Mouse (Mus musculus) cerebral cortex, adult 2 months (tissue): ENCODE results near the gene Psma7.

Experiments used
- WGBS: fragments of 180-500 bp; shearing (Covaris S2); methylation state at CpG from one replicate; pipeline ENCODE4 v1.1.7; 2018; 5-methylcytosine and 5-hydroxymethylcytosine counted together

The Psma7 gene

GRCm38 (mm10) chr2:180042858-180043515 lies 754 bp upstream of the Psma7 start:
- WGBS, result under 1% methylated on average over 66 of the region's 66 CpGs

DNA sequence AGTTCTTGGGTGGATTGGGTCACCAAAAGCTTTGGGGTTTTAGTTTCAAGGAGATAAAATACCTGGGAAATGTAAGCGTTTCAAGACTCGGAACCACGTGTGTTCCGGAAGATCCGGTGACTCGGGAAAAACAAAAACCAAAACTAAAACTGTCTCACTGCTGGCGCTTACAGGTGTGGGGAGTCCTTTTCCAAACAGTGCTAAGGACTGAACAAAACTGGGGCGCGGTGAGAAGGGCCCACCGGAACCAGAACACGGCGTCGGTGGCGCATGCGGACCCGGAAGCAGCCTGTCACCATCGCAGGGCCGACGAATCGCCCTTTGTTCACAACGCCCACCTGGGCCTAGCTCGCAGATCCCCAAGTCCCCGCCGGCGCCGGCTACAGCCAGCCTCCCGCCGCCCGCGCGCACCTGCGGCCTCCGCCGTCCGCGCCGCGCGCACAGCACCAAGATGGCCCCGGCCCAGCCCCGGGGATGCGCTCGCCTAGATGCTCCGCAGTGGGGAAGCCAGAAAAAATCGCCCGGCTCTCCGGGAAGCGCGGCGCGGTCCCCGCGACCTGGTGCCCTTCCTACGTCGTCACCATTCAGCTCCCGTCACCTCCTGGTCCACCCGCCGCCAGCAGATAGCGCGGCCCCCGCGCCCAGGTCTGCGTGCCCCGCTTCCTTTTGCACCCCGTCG lies 517 bp downstream of the Psma7 start:
- WGBS, result under 1% methylated on average over 65 of the region's 66 CpGs

- WGBS, result 42% methylated on average over 6 of the region's 6 CpGs
Measured at GRCm38 (mm10) chr2:180040406-180040805, 1.8 kb downstream of the Psma7 start.

- 54% methylated on average over 5 of the region's 5 CpGs for WGBS
Measured at GRCm38 (mm10) chr2:180034753-180035152, 7.5 kb downstream of the Psma7 start.

DNA sequence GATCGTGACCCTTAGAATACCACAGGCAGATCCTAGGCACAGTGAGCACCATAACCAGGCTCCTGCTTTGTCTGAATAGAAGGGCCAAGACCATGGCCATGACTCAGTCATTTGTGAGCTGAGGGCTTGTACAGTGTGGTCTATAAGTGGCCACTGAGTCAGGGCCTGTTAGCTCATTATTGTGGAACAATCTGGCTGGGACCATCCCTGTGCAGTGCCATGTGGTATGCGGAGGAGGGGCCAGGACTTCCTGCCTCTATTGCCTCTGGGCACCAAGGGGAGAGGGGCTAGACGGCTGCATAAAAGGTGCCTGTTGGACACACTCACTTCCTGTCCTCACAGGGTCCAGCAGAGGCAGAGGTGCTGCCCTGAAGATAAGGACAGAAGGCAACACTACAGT lies 8.3 kb downstream of the Psma7 start:
- 62% methylated on average over 3 of the region's 3 CpGs for WGBS

- 27% methylated on average over 3 of the region's 3 CpGs for WGBS
Measured at GRCm38 (mm10) chr2:180032925-180033324, 9.3 kb downstream of the Psma7 start.

GRCm38 (mm10) chr2:180031270-180031669 lies 11.0 kb downstream of the Psma7 start:
- WGBS, result 87% methylated on average over 6 of the region's 6 CpGs

DNA sequence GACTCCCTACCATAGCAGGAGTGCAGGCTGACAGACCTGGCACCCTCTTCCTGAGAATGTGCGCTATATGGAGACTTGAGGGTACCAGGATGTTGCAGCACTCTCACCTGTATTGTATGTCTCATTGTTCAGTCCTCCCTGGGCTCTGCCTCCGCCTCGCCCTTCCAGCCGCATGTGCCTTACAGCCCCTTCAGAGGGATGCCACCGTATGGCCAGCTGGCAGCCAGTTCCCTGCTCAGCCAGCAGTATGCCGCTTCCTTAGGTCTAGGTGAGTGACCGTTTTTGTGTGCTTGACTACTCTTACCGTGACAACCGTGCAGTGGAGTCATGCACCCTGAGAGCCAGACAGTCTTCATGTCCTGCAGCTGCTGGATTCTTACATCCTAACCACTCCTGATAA lies 14.5 kb downstream of the Psma7 start:
- 45% methylated on average over 9 of the region's 9 CpGs for whole genome bisulfite sequencing

- WGBS, result 15% methylated on average over 6 of the region's 6 CpGs
Measured at GRCm38 (mm10) chr2:180025861-180026200, 16.4 kb downstream of the Psma7 start.

DNA sequence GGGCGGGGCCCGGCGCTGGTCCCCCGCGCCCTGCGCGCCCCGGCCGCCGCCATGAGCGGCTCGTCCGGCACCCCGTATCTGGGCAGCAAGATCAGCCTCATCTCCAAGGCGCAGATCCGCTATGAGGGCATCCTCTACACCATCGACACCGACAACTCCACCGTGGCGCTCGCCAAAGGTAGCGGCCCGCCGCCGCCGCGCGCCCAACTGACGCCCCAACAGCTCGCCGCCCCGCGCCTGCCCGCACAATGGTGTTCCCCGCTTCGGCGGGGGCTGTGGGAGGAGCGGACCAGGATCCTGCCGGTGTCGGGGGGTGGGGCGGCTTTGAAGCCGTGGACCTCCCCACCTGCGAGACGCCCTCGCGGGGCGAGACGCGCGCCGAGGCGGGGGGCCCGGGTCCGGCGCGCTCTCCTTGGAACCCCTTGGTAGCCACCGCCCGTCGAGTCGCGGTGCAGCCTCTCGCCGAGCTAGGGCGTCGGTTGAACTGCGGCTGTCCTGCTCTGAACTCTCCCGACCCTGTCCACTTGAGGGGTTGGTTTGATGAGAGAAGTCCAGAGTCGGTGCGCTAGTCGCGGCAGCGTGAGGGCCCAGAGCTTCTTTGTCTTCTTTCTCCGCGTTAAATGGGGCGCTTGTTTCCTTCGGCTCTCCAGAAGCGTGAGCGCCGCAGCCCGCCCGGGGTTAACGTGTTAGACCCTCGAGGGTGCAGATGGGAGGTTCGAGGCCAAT lies 16.9 kb downstream of the Psma7 start:
- WGBS, result 1% methylated on average over 84 of the region's 84 CpGs

- WGBS, result under 1% methylated on average over 76 of the region's 80 CpGs
Measured at GRCm38 (mm10) chr2:180024401-180025098, 17.7 kb downstream of the Psma7 start, which contains the start of gene Lsm14b. Lsm14b (plus strand) TSS chr2:180024987.

DNA sequence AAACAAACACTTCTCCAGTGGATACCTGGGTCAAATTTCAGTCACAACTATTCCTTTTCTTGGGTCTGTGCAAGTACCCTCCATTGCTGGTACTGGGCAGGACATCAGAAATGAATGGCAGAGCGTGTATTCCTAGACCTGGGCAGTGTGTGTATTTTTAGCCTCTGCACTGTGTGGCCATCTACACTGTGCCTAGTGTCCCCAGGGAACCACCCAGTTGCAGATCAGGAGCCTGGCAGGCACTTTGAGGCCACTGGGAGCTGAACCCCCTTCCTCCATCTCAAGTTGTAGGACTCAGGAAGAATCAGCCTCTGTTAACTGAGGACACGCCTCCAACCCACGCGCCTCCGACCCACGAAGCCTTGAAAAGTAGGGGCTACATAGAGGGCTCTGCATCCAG lies 19.5 kb downstream of the Psma7 start:
- 70% methylated on average over 6 of the region's 6 CpGs for WGBS

DNA sequence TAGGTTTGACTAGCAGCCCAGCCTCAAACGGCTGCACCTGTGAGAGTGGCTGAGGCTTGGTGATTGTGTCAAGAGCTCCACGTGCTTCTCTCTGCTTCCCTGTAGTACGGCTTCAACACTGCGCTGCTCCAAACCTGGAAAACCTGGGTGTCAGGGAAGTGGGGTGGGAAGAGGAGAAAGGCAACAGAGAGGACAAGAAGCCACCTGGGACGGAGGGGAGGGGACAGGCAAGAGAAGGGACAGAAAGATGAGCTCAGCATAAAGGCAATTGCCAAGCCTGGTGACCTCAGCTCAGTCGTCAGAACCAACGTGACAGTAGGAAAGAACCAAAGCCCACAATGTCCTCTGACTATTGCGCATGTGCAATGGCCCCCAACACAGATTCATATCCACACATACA lies 21.3 kb downstream of the Psma7 start:
- 73% methylated on average over 8 of the region's 8 CpGs for WGBS

- WGBS, result 51% methylated on average over 7 of the region's 7 CpGs
Measured at GRCm38 (mm10) chr2:180020091-180020661, 22.1 kb downstream of the Psma7 start.

DNA sequence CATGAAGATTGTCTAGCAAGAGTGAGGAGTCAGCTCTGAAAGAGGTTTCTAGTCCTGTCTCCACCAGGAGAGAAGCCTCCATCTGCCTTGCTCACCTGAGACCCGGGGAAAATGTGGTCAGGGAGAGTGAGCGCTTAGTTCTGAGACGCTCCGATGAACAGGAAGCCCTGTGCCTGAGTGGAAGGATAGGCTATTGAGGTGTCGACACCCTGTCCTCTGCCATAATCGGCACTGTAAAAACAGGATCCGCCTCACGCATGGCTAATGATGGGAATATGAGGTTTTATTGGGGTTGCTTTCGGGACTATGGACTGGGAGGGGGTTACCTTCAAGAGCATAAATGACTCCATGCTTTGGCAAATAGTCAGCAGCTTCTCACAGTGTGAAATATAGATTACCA lies 23.7 kb downstream of the Psma7 start:
- 92% methylated on average over 9 of the region's 9 CpGs for WGBS

GRCm38 (mm10) chr2:180017632-180018031 lies 24.6 kb downstream of the Psma7 start:
- WGBS, result 70% methylated on average over 4 of the region's 4 CpGs

DNA sequence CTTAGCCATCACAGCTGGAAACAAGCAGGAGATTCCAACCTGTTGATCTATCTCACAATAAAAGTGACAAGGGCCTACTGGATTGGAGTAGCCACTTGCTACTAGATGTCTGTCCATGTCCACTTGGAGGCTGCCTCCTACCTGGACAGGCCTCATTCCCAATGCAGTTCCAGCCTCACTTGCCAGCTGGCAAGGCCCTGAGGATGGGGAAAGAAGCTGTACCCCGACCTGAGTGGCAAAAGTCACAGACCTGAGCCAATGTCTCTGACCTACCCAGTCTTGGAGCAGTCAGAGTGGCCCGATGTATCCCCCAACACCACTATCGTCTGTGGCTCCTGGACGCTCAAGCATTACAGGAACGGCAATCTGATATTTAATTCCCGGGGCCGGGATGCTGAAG lies 28.5 kb downstream of the Psma7 start:
- WGBS, result 90% methylated on average over 7 of the region's 7 CpGs

DNA sequence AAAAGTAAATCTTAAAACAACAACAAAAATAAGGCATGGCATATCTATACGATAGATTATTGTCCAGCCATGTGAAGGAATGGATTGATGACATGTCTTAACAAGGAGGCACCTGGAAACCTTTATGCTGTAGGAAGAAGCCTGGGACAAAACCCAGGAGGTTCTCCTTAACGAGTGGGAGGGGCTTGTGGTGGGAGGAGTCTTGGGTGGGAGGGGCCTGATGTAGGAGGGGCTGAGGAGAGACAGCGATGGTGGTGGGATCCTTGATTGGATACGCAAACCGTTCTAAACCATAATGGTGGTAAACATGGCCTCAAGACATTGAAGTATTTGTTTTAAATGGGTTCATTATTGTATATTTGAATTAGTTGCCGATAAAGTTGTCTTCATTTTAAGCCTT lies 30.9 kb downstream of the Psma7 start:
- WGBS, result 83% methylated on average over 6 of the region's 6 CpGs

DNA sequence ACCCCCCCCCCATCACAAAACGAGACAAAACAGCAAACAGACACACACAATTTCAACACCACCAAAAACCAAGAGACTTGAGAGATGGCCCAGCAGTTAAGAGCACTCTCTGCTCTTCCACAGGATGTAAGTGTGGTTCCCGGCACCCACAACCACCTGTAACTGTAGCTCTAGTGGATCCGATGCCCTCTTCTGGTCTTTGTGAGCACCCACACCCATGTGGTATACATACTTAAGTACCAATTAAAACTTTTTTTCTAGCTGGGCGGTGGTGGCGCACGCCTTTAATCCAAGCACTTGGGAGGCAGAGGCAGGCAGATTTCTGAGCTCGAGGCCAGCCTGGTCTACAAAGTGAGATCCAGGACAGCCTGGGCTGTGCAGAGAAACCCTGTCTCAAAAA lies 31.5 kb downstream of the Psma7 start:
- 97% methylated on average over 7 of the region's 7 CpGs for WGBS

GRCm38 (mm10) chr2:180006352-180007017 lies 35.7 kb downstream of the Psma7 start:
- 48% methylated on average over 9 of the region's 9 CpGs for WGBS

DNA sequence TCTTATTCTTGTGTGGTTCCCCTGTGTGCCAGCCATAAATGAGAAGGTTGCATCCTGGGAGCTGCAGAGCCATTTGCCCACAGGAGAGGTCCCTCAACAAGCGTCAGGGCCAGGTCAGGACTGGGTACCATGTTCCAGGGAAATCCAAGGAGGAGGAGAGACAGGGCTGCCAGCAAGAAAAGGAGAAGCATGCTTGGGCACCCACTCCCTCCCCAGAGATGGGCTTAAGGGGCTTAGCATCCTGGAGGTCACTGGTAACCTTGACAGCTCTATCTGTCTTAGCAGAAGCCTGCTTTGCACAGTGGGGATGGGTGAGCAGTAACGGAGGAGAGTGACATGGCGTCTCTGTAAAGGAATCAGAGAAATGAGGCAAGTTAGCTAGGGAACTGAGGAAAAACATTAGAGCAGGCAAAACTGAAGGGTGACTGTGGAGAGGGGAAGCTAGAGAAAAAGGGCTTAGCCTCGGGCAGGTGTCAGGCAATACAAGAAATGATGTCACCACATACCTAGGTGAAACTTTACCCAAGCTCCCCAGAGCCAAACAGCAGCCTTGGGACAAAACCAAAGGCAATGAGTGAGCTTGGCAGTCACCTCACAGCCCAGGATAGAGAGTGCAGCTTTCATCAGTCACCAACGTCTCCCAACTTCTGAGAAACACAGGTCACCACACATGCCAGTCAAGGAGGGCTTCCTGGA lies 36.4 kb downstream of the Psma7 start:
- WGBS, result 69% methylated on average over 5 of the region's 5 CpGs
